Mouse (Mus musculus): Measurements from ENCODE around the gene Lrrfip2.
A peak's percentile ranks its signal among the peaks of the same experiment; 100 is the strongest.

Gene Lrrfip2

DNA sequence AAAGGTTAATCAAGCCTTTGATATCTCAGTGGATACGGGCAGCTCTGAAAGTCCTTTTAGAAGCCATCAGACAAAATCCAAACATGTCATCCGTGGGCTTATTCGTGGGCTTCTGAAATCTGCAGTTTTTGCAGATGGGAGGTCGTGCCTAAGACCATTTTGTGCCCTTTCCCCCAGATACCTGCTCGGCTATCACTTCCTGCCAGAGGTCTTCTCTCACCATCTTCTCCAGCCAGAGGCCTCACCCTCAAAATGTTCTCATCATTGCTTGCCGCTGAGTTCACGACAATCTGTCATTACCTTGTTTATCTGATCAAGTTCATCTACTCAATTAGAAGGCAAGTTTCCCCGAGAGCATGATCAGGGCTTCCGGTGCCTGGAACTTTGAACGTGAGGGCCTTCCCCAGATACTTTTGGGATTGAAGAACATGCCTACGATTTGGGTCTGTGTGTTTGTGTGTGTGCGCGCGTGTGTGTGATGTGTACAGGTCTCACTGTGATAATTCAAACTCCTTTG, at the start of gene Lrrfip2:
TSS of gene Lrrfip2 (plus strand) at position 467 of the 517 bp plus-strand sequence.
- DNase-seq (ENCODE audit: low spot score): no peak

GRCm38 (mm10) chr9:111070546-111070961, 46.8 kb upstream of the Lrrfip2 start:
- peak; percentile 55 for DNase-seq (ENCODE audit: low spot score)

- peak; percentile 56 for DNase-seq (ENCODE audit: low spot score)
Observed at GRCm38 (mm10) chr9:111072175-111072574, 45.2 kb upstream of the Lrrfip2 start.

DNA sequence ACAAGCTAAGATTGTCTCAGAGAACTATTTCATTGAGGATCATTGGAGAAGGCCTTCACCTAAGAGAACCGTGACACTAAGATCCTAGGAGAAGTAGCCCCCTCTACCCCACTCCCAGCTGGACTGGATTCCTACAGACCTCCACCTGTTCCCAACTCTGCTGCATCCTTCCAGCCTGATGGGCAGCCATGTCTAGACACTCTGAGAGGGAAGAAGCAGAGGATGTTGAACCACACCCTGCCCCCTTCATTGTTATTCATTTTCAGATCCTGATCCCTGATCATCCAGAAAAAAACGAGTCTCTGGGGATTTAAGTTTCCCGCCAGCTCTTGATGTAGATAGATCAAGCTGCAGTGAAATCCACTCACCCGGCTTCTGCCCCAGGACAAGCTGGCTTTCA, 44.4 kb upstream of the Lrrfip2 start:
- no peak for DNase-seq (ENCODE audit: low spot score)

DNA sequence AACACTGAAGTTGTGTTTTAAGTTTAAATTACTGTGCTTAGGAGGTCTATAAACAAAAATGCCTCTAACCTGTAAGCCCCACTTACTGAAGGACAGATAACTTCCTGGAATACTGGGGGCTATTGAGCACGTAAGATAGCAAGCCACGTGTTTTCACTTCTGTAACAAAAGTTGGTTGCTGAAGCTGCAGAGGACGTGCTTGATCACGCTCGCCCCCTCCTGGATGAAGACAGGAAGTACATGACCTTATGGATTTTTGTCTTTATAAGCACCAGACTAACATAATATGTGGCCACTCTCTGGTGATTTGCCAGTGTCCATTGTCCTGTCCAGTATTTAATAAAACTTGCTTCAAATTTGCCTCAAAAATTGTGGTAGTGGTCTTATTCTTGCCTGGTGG, 39.6 kb upstream of the Lrrfip2 start:
- no peak for DNase-seq (ENCODE audit: low spot score)

GRCm38 (mm10) chr9:111080801-111081200, 36.6 kb upstream of the Lrrfip2 start:
- DNase-seq (ENCODE audit: low spot score): no peak

DNA sequence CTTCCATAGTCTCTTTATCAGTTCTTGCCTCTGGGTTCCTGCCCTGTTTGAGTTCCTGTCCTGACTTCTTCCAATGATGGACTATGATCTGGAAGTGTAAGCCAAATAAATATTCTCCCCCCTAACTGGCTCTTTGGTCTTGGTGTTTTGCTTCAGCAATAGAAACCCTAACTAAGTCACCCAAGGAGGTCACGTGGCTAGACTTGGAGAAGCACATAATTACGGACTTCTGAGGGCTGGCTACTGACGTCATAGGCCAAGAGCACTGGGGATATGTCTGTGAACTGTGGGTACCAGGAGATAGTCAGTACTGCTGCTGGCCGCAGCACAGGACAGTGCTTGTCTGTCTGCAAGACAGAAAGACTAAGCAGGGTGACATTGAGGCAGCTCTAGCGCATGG, 35.6 kb upstream of the Lrrfip2 start:
- DNase-seq (ENCODE audit: low spot score): no peak

- DNase-seq (ENCODE audit: low spot score): no peak
Observed at GRCm38 (mm10) chr9:111085329-111085728, 32.1 kb upstream of the Lrrfip2 start.

- DNase-seq (ENCODE audit: low spot score): no peak
Observed at GRCm38 (mm10) chr9:111086137-111086536, 31.3 kb upstream of the Lrrfip2 start.

- no peak for DNase-seq (ENCODE audit: low spot score)
Observed at GRCm38 (mm10) chr9:111086995-111087606, 30.3 kb upstream of the Lrrfip2 start.

DNA sequence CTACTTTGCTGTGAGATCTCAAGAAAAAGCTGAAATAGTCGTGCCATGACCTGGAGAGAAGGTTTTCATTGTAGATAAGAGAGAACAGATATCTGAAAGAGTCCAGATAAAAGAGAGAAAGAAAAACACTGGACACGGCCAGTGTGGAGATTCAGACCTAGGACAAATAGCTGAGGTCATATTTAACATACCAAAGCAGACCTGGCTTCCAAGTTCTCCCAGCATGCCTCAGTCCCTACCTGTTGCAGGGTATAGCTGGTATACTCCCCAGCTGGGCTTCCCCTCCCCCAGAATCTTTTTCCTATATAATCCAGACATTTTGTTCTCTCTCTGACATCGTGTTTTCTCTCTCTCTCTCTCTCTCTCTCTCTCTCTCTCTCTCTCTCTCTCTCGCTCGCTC, 29.4 kb upstream of the Lrrfip2 start:
- no peak for DNase-seq (ENCODE audit: low spot score)

DNA sequence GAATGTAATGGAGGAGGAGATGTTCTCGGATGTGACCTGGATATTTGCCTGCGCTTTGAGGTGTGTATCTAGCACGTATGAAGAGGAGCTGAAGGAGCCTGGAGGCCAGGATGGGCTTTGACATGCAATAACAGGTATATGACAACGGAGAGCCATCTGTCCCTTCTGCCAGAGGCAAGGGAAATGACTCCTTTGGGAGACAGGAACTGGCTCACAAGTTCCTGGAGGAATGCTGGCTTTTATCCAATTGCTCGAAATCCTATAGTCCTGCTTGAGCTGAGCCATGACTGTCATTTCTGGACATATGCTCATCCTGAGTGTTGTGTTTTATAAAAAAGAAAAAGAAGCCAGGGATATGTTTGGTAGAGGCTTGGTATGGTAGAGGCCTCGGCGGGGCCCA, 28.5 kb upstream of the Lrrfip2 start:
- no peak for DNase-seq (ENCODE audit: low spot score)

DNA sequence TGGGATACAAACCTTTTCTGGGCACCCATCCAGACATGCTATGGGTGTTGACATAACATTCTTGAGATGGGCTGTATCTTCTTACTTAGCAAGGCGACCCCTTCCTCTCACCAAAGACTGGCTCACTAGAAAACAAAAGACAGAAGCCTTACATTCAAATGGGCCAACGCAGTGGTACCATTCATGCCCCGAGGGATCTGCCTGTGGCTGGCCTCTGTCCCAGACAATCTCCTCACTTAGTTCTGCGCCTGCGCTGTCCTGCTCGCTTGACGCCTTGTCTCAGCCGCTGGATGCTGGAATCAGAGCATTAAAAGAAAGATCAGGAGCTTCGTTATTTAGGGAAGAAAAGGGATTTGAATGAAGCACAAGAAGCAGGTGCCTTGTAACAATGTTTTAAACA, 24.7 kb upstream of the Lrrfip2 start:
- DNase-seq (ENCODE audit: low spot score): peak; percentile 26

DNA sequence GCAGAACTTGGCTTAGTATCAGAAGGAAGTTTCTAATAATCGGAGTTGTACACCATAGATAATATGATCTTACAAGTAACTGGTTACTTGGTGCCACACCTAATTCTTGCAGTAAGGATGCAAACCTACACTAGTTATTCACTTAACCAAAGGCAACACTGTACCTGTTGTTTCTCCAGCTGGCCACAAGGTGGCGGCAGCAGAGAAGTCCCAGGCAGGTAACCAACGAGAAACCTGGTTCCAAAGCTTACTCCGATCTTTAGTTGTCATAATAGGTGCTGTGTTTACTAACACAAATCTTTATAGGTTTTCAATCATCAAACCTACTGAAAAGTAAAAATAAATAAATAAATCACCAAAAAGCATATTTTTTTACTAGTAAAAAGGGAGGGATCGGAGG, 24.3 kb upstream of the Lrrfip2 start:
- peak; percentile 67 for DNase-seq (ENCODE audit: low spot score)

DNA sequence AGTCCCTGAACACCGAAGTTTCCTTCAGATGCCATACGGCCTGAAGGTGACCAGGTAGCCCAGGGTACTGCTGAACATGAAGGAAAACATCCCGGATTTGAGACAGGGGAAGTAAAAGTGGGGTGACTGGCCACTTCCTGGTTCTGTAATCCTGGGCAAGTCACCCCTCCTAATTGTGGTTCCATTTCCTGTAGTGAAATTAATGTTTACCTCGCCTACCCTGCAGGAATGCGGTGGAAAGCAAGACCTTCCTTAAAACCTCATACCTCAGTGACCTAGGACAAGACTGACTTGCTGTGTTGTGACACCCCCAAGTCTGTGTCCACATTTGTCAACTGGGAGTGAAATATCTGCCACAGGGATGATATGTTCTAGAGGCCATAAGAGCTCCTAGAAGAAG, 22.8 kb upstream of the Lrrfip2 start:
- DNase-seq (ENCODE audit: low spot score): no peak

GRCm38 (mm10) chr9:111095710-111096109, 21.7 kb upstream of the Lrrfip2 start:
- DNase-seq (ENCODE audit: low spot score): no peak

DNA sequence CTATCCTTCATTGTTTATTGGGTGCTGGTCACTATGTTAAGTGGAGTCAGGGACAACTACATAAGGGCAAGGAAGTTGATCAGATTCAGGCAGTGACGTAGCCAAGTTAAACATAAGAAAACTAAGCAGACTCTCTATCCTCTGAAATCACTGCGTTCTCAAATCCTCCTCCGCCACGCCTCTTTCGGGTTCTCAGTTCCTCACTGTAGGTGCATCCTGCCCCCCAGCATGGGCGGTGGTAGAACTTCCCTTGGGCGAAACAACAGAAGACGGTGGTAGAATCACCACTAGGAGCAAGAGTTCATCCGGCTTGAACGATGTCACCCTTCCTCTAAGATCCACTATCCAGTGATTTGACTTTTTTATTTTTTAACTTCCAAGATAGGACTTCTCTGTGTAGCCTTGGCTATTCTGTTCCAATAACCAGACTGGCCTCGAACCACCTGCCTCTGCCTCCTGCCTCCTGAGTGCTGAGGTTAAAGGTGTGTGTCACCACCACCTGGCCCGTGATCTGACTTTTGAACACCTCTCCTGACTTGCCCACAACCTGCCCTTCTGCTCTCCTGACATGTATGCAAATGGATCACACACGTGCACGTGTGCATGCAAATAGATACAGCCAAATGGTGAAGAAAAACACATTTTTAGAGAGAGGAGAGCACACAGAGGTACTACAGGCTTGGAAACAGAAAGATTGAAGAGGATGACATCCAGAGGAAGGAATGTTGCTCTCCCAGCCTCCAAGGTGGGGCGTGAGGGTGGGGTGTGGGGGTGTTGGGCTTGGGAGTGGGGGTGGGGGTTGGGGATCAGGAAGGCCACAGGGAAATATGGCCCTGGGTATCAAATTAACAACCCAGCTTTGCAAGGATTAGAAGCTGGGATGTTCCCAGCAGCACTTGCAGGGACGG, 20.7 kb upstream of the Lrrfip2 start:
- DNase-seq (ENCODE audit: low spot score): no peak

- DNase-seq (ENCODE audit: low spot score): no peak
Observed at GRCm38 (mm10) chr9:111097543-111097942, 19.8 kb upstream of the Lrrfip2 start.

- no peak for DNase-seq (ENCODE audit: low spot score)
Observed at GRCm38 (mm10) chr9:111100406-111100805, 17.0 kb upstream of the Lrrfip2 start.

DNA sequence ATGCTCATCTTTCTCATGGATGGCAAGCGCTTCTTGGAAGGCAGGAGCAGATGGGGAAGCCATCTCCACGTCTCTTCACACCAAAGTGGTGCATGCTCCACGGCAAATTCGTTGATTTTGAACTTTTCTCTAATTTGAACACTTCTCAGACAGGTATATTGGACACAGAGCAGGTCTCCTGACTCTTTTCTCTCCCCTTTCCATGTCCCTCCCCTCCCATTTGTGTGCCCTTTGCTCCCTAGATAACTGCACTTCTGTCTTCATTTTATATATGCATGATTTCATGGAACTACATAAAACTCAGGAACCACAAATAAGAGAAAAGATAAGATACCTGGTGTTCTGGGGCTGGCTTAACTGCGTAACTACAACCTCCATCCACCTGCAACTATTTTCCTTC, 14.1 kb upstream of the Lrrfip2 start:
- no peak for DNase-seq (ENCODE audit: low spot score)

DNA sequence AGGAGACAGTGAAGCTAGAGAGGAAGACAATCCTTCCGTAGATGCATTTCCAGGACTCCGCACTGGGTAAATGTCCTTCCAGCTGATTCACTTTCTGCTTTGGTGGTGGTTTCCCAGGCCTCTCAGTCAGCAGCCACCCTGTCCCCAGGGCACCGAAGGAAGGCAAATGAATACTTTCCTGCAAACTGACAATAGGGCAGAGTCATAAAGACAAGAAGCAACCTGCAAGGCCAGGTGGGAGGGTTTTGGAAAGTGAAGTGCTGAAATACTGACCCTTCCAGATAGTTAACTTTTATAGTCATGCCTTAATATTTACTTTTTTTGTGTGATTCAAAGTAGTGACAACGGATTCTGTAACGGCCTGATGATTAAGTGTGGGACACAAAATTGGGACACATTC, 13.5 kb upstream of the Lrrfip2 start:
- peak; percentile 53 for DNase-seq (ENCODE audit: low spot score)

DNA sequence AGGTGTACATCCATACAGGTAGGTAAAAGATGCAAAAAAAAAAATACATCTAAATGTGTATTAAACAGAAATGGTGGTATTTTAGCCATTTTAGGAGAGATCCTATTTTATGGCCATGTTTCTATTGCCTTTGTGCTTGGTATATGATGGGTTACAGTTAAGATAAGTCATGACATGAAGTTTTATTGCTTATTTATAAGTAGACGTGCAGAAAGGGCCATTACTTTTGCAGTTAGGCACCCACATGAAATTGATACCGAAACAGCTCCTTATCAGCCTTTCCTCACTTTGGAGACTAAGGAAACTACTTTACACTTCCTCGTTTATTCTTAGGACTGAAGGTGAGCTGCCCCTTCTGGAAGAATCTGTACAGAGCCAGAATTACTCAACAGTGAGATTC, 9.5 kb upstream of the Lrrfip2 start:
- no peak for DNase-seq (ENCODE audit: low spot score)

DNA sequence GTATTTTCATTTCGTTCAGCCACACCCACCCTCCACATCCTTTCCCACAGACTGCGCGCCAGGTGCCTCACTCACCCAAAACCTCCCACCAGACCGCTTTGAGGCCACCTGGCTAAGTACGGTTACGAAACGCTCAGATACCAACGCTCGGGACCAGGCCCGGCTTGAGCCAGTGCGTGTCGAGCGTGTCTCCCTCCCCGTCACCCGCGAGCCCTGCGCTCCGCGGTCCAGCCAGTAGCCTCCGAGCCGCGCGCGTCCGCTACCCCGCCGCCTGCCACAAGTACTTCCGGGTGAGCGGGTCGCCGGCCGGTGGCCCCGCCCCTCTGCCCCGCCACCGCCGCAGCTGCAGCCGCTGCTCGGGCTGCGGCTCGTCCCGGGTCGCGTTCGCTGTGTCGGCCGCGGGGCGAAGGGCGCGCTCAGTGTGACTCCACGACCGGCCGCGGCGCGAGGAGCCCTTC, 431 bp downstream of the Lrrfip2 start:
- DNase-seq (ENCODE audit: low spot score): peak; percentile 85
